ENCODE assay signal across 21 mouse cellular contexts in genomic region chr1:28144824-28145223, GRCm38 (mm10).
DNase-seq lines count a peak whose midpoint lies in the region; ATAC-seq and TF ChIP-seq lines count a peak whose summit lies in the region.
"Had no signal": no experiment of that assay in that cellular context is flagged by ENCODE, and none has a peak within 500 bp of the region (broad histone marks: within the 10 kb centered on the region; RNA-seq: fewer than 3 reads in every experiment).

No protein-coding gene starts in this region.

- no peak for DNase-seq in hindbrain, embryonic 10.5 days (ENCODE audit: low spot score)
- DNase-seq in lung, embryonic 14.5 days: peak; percentile 26
- DNase-seq in lung, postnatal 0 days (ENCODE audit: low spot score): no peak
- peak; percentile 8 for DNase-seq in brain, embryonic 18.5 days (ENCODE audit: low read depth, low spot score)
- peak; percentile 6 for DNase-seq in mesoderm, embryonic 11.5 days (ENCODE audit: low read depth, low spot score)
- no peak for DNase-seq in lung, adult 2 months
- DNase-seq: adrenal gland, adult 8-10 months; cerebellum, adult 8-10 months; cerebellum, postnatal 36 days; gastrocnemius, postnatal 25 days; kidney, adult 8-10 months; kidney, postnatal 25 days; lung, adult 18-20 months; lung, postnatal 36 days; thymus, adult 2 months had no signal

- TF ChIP-seq POLR2A in lung, adult 2 months (IDR thresholded peaks at IDR 0.05; ENCODE audit: borderline replicate concordance, extremely low read depth, low read depth, low read length): no peak

- no peaks in the 10 kb centered on the region for H3K36me3 ChIP-seq in hindbrain, embryonic 13.5 days
- H3K36me3 ChIP-seq in hindbrain, embryonic 10.5 days: no peaks in the 10 kb centered on the region
- no peaks in the 10 kb centered on the region for H3K36me3 ChIP-seq in lung, embryonic 14.5 days (ENCODE audit: insufficient read depth)
- H3K36me3 ChIP-seq in lung, postnatal 0 days (ENCODE audit: insufficient read depth, low read length): no peaks in the 10 kb centered on the region
- H3K36me3 ChIP-seq: limb, embryonic 13.5 days; liver, embryonic 12.5 days; stomach, embryonic 15.5 days had no signal

- ATAC-seq in hindbrain, embryonic 13.5 days (ENCODE audit: low FRiP score): peak; percentile 24; the same call in 1 of the 2 replicates
- ATAC-seq in lung, embryonic 14.5 days (ENCODE audit: insufficient read depth): no peak
- no peak for ATAC-seq in lung, postnatal 0 days
- ATAC-seq: activated CD4-positive, CD25-positive, alpha-beta regulatory T cell, adult 4 months; liver, embryonic 12.5 days had no signal

- no peak overlapping the region for H3K4me2 ChIP-seq in hindbrain, embryonic 13.5 days
- H3K4me2 ChIP-seq in lung, embryonic 14.5 days: no peak overlapping the region
- no peak overlapping the region for H3K4me2 ChIP-seq in lung, postnatal 0 days (replicated peaks; ENCODE audit: low read depth, low read length)
- H3K4me2 ChIP-seq: limb, embryonic 13.5 days; liver, embryonic 12.5 days; stomach, embryonic 15.5 days had no signal

- no peak for TF ChIP-seq CTCF in lung, embryonic 14.5 days (IDR thresholded peaks at IDR 0.05; ENCODE audit: low read depth)
- no peak for TF ChIP-seq CTCF in lung, postnatal 0 days (IDR thresholded peaks at IDR 0.05)
- TF ChIP-seq CTCF in lung, adult 2 months (IDR thresholded peaks at IDR 0.05; ENCODE audit: insufficient read depth, low read length): no peak

- H3K4me3 ChIP-seq in hindbrain, embryonic 13.5 days: no peak overlapping the region
- no peak overlapping the region for H3K4me3 ChIP-seq in hindbrain, embryonic 10.5 days
- H3K4me3 ChIP-seq in lung, embryonic 14.5 days (ENCODE audit: low read depth, low read length): no peak overlapping the region
- H3K4me3 ChIP-seq in lung, postnatal 0 days (ENCODE audit: low read depth, low read length): no peak overlapping the region
- H3K4me3 ChIP-seq in lung, adult 2 months (replicated peaks; ENCODE audit: extremely low read depth, low read depth, low read length): no peak overlapping the region
- H3K4me3 ChIP-seq: layer of hippocampus, adult 2 months; limb, embryonic 13.5 days; liver, embryonic 12.5 days; stomach, embryonic 15.5 days had no signal

- H3K4me1 ChIP-seq in hindbrain, embryonic 13.5 days (replicated peaks): no peaks in the 10 kb centered on the region
- H3K4me1 ChIP-seq in hindbrain, embryonic 10.5 days (replicated peaks): no peaks in the 10 kb centered on the region
- no peaks in the 10 kb centered on the region for H3K4me1 ChIP-seq in lung, embryonic 14.5 days (ENCODE audit: insufficient read depth)
- H3K4me1 ChIP-seq in lung, postnatal 0 days (ENCODE audit: insufficient read depth, low read depth, low read length): no peaks in the 10 kb centered on the region
- H3K4me1 ChIP-seq in lung, adult 2 months (ENCODE audit: control insufficient read depth, insufficient read depth, low read length): no peaks in the 10 kb centered on the region
- H3K4me1 ChIP-seq: limb, embryonic 13.5 days; liver, embryonic 12.5 days; stomach, embryonic 15.5 days had no signal

- H3K27ac ChIP-seq in hindbrain, embryonic 13.5 days: no peak overlapping the region
- H3K27ac ChIP-seq in hindbrain, embryonic 10.5 days: no peak overlapping the region
- H3K27ac ChIP-seq in lung, embryonic 14.5 days (ENCODE audit: low read depth): no peak overlapping the region
- H3K27ac ChIP-seq in lung, postnatal 0 days (ENCODE audit: low read length): no peak overlapping the region
- H3K27ac ChIP-seq: layer of hippocampus, adult 2 months; limb, embryonic 13.5 days; liver, embryonic 12.5 days; stomach, embryonic 15.5 days had no signal

- H3K9me3 ChIP-seq in hindbrain, embryonic 13.5 days: no peaks in the 10 kb centered on the region
- H3K9me3 ChIP-seq in hindbrain, embryonic 10.5 days: no peaks in the 10 kb centered on the region
- no peaks in the 10 kb centered on the region for H3K9me3 ChIP-seq in lung, embryonic 14.5 days (ENCODE audit: low read depth, low read length)
- no peaks in the 10 kb centered on the region for H3K9me3 ChIP-seq in lung, postnatal 0 days (ENCODE audit: low read length)
- H3K9me3 ChIP-seq: limb, embryonic 13.5 days; liver, embryonic 12.5 days; stomach, embryonic 15.5 days had no signal

- TF ChIP-seq EP300 in lung, postnatal 0 days (IDR thresholded peaks at IDR 0.05): no peak

- H3K27me3 ChIP-seq in hindbrain, embryonic 13.5 days: no peaks in the 10 kb centered on the region
- H3K27me3 ChIP-seq in hindbrain, embryonic 10.5 days (ENCODE audit: insufficient read depth, poor library complexity, severe bottlenecking): no peaks in the 10 kb centered on the region
- no peaks in the 10 kb centered on the region for H3K27me3 ChIP-seq in lung, embryonic 14.5 days (ENCODE audit: insufficient read depth, low read length)
- no peaks in the 10 kb centered on the region for H3K27me3 ChIP-seq in lung, postnatal 0 days (replicated peaks; ENCODE audit: insufficient read depth, low read length)
- H3K27me3 ChIP-seq: limb, embryonic 13.5 days; liver, embryonic 12.5 days; stomach, embryonic 15.5 days had no signal

- no peak overlapping the region for H3K9ac ChIP-seq in hindbrain, embryonic 13.5 days
- no peak overlapping the region for H3K9ac ChIP-seq in lung, embryonic 14.5 days
- no peak overlapping the region for H3K9ac ChIP-seq in lung, postnatal 0 days (replicated peaks; ENCODE audit: low read depth)
- H3K9ac ChIP-seq: limb, embryonic 13.5 days; liver, embryonic 12.5 days; stomach, embryonic 15.5 days had no signal

- 49% methylated on average over 4 of the region's 4 CpGs for WGBS in hindbrain, embryonic 13.5 days
- WGBS in hindbrain, embryonic 10.5 days: 74% methylated on average over 4 of the region's 4 CpGs
- WGBS in lung, embryonic 14.5 days: 45% methylated on average over 4 of the region's 4 CpGs
- 50% methylated on average over 4 of the region's 4 CpGs for WGBS in lung, postnatal 0 days
- 58% methylated on average over 4 of the region's 4 CpGs for WGBS in lung, adult 2 months

Comparison
In these comparisons a context has a peak if more than half of its experiments do, and no peak if none do; other contexts are left out.
1. DNase-seq: peak in lung, embryonic 14.5 days (single experiment), brain, embryonic 18.5 days (single experiment) and mesoderm, embryonic 11.5 days (single experiment); none in hindbrain, embryonic 10.5 days (single experiment), lung, postnatal 0 days (single experiment) and lung, adult 2 months (single experiment).